Mouse (Mus musculus): ENCODE measurements around the gene Cercam. TPM values are rescaled to one million over a fixed set of nuclear protein-coding genes. Genes with fewer than 3 reads are reported as not detected.
"Not testable (repeated sequence)": the region's sequence is repeated elsewhere in the genome, so short reads cannot be mapped to it uniquely, and the experiment has no call there.

The Cercam gene
- total RNA-seq, 2 experiments from 2014 or later, result 4.5 to 15.2 TPM

DNA sequence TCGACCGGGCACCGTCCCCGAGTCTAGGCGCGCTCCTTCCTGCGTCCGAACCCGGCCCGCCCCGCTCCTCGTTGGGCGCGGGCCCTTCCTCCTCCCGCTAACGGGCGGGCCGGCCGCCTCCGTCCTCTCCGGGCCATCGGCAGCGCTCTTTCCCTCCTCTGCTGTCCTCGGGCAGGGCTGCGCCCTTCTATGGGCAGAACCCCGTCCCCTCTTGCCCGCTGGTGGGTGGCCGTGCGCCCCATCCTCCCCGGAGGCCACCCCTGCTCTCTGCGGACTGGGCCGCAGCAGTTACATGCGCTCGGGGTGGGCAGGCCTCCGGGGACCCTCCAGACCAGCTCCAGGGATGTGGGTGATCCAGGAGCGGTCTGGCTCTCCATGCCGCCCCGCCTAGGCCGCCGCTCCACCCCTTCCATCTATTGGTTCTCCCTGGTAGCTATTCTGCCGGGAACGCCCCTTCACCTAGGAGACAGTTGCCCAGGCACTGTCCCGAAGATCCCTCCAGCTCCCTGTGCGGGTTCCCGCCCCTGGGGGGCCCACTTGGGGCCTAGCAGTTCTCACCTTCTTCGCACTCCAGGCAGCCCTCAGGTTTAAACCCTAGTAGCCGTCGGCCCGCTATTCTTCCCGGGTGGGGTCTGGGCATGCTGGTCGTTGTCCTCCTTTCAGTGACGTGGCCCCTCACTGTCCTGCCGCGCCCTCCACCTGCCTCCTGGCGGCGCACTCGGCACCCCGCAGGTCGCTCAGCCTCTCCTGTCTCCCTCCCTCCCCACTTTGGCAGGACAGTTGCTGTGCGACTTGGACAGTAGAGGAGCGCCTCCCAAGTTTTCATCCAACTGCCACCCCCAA, 21.2 kb downstream of the Cercam start:
- ATAC-seq (replicated peaks; ENCODE audit: poor library complexity, severe bottlenecking), result peak; percentile 68

DNA sequence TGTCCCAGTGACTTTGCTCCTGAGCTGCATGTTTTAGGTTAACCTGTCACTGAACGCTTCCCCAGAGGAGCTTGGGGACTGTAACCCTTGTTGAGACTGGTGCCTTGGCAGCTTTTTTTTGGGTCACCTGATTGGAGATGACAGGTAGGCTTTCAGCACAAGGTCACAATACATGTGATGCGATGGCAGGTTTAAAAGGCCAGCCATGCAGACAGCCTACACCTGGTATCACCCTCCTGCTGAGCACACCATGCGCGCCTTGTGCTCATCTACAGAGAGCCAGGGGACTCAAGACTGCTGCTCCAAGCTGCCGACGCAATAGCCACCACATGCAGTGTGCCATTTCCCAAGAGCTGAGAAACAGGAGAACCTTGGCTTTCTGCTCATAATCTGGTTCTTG, 22.8 kb downstream of the Cercam start:
- no peak for ATAC-seq (replicated peaks; ENCODE audit: poor library complexity, severe bottlenecking)

DNA sequence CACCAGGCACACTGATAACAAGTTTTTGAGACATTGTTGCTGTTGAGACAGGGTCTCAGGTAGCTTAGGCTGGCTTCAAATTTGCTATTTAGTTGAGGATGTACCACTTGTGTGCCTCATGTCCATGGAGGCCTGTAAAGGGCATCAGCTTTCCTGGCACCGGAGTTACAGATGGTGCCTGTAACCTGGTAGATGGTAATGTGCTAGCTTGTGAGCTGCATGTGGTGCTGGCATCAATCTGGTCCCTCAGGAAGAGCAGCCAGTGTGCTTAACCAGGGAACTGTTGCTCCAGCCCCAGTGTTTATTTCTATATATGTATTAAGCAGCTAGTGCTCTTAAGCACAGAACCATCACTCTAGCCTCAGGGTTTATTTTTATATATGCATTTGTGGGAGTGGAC, 27.1 kb downstream of the Cercam start:
- ATAC-seq (replicated peaks; ENCODE audit: poor library complexity, severe bottlenecking), result no peak

DNA sequence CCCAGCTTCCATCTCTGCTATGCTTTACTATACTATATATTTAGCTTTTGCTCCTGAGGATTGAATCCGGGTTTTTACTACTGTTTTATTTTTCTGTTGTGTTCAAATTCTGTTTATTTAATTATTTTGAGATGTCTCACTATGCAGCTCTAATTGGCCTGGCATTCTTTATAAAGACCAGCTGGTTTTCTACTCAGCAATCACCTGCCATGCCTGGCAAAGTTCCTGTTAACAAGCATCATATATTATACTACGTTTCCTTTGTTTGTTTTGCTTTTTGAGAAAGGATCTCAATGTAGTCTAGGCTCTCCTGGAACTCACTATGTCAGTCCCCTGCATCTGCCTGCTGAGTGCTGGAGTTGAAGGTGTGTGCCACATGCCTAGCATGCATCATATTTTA, 28.4 kb downstream of the Cercam start:
- no peak for ATAC-seq (replicated peaks; ENCODE audit: poor library complexity, severe bottlenecking)

DNA sequence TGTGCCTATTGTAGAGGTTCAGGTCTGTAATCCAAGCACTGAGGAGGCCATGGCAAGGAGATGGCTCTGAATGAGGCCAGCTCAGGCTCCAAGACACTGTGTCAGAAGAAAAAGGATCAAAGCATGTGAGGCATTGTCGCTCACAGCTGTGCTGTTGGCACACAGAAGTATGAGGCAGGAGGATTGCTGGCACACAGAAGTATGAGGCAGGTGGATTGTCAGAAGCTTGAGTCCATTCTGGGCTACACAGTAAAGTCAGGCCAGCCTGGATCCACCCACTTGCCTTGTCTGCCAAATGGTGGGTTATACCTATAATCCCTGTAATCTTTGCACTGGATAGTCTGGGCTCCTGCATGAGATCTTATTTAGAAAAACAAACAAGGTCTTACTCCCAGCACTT, 29.1 kb downstream of the Cercam start:
- no peak for ATAC-seq (replicated peaks; ENCODE audit: poor library complexity, severe bottlenecking)

DNA sequence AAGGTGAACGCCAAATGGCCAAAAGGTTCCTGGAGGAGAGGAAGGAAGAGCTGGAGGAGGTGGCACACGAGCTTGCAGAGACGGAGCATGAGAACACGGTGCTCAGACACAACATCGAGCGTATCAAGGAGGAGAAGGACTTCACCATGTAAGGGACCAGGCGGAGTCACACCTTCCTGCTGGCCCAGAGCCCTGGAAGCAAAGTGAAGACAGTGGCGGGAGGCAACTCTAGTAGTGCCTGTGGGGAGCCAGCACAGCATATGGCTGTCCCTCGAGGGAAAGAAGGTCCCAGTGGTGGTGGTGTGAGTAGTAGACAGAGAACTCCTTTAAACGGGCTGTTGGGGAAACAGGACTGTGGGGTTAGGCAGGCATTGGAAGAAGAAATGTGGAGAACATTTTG, 33.2 kb downstream of the Cercam start:
- no peak for ATAC-seq (replicated peaks; ENCODE audit: poor library complexity, severe bottlenecking)

DNA sequence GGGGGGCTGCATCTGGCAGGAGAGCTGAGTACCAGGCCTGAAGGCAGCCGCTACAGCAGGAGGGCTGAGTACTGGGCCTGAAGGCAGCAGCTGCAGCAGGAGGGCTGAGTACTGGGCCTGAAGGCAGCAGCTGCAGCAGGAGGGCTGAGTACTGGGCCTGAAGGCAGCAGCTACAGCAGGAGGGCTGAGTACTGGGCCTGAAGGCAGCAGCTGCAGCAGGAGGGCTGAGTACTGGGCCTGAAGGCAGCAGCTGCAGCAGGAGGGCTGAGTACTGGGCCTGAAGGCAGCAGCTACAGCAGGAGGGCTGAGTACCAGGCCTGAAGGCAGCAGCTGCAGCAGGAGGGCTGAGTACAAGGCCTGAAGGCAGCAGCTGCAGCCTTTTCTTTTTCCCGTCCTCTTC, 39.2 kb downstream of the Cercam start:
- ATAC-seq (replicated peaks; ENCODE audit: poor library complexity, severe bottlenecking), result not testable (repeated sequence)

DNA sequence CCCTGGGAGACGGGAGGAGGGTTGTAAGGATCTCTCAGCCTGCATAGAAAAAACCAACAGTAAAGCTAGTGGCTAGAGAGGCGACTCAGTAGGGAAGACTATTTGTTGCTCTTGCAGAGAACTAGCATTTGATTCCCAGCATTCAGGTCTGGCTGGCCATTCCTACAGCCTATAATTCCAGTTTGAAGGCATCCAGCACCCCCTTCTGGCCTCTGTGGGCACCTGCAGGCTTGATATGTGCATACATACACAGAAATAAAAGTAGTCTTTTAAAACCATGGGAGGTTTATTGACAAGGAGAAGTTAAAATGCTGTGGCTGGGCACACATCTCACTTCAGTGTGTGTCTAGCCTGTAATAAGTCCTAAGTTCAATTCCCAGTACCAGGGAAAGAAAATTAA, 41.1 kb downstream of the Cercam start:
- peak; percentile 27; the same call in 1 of the 2 replicates for ATAC-seq (replicated peaks; ENCODE audit: poor library complexity, severe bottlenecking)

DNA sequence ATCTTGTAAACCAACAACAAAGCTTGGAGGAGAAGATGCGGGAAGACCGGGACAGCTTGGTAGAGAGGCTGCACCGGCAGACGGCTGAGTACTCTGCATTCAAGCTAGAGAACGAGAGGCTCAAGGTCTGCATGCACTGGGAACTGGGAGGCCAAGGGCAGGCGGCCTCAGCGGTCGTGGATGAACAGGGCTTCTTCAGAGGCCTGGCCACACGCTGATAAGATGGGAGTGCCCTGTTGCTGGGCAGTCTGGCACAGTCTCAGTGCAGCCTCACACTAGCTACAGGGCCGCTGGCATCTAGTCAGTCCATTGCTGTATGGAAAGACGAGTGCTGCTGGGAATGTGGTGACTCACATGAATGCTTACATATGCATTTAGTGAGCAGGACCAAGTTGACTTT, 48.7 kb downstream of the Cercam start:
- ATAC-seq (replicated peaks; ENCODE audit: poor library complexity, severe bottlenecking), result no peak

DNA sequence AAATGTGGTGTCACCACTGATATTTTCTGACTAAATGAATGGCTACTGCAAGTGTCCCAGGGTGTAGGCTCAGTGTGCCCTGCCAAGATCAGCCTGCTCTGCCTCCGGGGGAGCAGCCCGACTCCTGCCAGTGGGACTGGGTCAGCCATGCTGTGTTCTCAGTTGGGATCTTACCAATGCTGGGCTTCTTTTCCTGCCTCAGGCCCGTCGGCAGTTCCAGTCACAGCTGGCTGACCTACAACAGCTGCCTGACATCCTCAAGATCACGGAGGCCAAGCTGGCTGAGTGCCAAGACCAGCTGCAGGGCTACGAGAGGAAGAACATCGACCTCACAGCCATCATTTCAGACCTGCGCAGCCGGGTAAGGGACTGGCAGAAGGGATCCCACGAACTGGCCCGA, 53.0 kb downstream of the Cercam start:
- ATAC-seq (replicated peaks; ENCODE audit: poor library complexity, severe bottlenecking), result no peak

DNA sequence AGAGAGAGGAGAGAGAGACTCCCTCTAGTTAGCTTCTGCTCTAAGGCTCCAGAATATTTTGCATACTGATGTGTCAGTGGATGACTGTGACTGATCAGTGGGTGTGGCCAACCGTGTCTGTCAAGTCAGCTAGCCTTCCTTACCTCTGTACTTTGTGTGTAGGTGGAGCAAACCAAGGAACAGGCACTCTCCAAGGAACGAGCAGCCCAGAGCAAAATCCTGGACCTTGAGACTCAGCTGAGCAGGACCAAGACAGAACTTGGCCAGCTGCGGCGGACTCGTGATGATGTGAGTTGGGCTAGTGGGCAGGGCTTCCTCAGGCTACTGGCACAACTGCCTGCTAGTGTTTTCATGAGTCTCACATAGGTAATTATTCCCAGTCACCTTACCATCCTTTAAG, 57.6 kb downstream of the Cercam start:
- no peak for ATAC-seq (replicated peaks; ENCODE audit: poor library complexity, severe bottlenecking)

DNA sequence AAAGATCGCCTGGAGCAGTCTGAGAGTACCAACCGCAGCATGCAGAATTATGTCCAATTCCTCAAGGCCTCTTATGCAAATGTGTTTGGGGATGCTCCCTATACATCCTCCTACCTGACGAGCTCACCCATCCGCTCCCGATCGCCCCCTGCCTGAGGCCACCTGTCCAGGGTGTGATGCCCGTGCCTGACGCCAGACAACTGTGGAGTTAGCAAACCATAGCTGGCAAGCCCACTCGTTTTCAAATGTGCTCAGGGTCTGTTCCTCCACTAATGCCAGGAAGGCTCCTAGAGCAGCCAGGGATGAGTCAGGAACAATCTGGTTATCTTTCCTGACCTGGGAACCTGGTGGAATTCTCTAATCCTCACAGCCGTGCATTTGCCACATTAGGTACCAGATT, 61.5 kb downstream of the Cercam start:
- no peak for ATAC-seq (replicated peaks; ENCODE audit: poor library complexity, severe bottlenecking)

DNA sequence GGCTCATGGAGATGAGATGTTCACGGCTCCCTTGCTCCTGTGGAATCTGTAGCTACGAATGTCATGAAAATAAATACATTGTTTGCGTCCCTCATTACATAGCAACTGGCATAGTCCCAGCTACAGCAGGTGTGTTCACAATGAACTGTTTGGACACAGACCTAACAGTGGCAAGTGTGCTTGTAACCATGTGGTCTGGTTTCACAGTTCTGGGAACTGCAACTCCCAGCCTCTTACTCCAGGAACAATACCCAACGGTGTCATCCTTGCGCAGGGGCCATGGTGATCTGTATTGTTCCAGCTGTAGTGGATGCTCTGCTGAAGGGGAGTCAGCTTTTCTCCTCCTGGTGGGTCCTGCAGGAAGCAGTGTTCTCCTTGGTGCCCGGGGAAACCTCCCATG, 62.2 kb downstream of the Cercam start:
- no peak for ATAC-seq (replicated peaks; ENCODE audit: poor library complexity, severe bottlenecking)

Other genes with a start within 250 kb of the Cercam start
- 29.6 and 31.9 TPM in 2 replicates for gene Rapgef1, start 249.4 kb upstream of the Cercam start, total RNA-seq (2014; fragmentation: Nextera tagmentation)
- 16.7 and 21.9 TPM in 2 replicates for gene Rapgef1, start 249.4 kb upstream of the Cercam start, total RNA-seq (2017)
- gene Gm13420, start 117.5 kb upstream of the Cercam start, total RNA-seq (2014; fragmentation: Nextera tagmentation), result not detected in 2 replicates
- gene Gm13420, start 117.5 kb upstream of the Cercam start, total RNA-seq (2017), result not detected in 2 replicates
- not detected in 2 replicates for gene Gm13547, start 109.9 kb upstream of the Cercam start, total RNA-seq (2014; fragmentation: Nextera tagmentation)
- not detected in 2 replicates for gene Gm13547, start 109.9 kb upstream of the Cercam start, total RNA-seq (2017)
- gene Coq4, start 81.7 kb upstream of the Cercam start, total RNA-seq (2014; fragmentation: Nextera tagmentation), result 14.8 and 18.2 TPM in 2 replicates
- 7.2 and 7.4 TPM in 2 replicates for gene Coq4, start 81.7 kb upstream of the Cercam start, total RNA-seq (2017)
- 31.4 and 39.4 TPM in 2 replicates for gene Trub2, start 80.7 kb upstream of the Cercam start, total RNA-seq (2014; fragmentation: Nextera tagmentation)
- 28.2 and 64.7 TPM in 2 replicates for gene Trub2, start 80.7 kb upstream of the Cercam start, total RNA-seq (2017)
- 5.1 and 6.8 TPM in 2 replicates for gene Slc27a4, start 66.5 kb upstream of the Cercam start, total RNA-seq (2014; fragmentation: Nextera tagmentation)
- 6.3 and 6.6 TPM in 2 replicates for gene Slc27a4, start 66.5 kb upstream of the Cercam start, total RNA-seq (2017)
- 17.0 and 24.9 TPM in 2 replicates for gene Urm1, start 49.1 kb upstream of the Cercam start, total RNA-seq (2014; fragmentation: Nextera tagmentation)
- gene Urm1, start 49.1 kb upstream of the Cercam start, total RNA-seq (2017), result 17.8 and 21.1 TPM in 2 replicates
- 56.8 and 92.7 TPM in 2 replicates for gene Odf2, start 20.1 kb downstream of the Cercam start, total RNA-seq (2014; fragmentation: Nextera tagmentation)
- 96.9 and 104 TPM in 2 replicates for gene Odf2, start 20.1 kb downstream of the Cercam start, total RNA-seq (2017)
- gene Gle1, start 66.3 kb downstream of the Cercam start, total RNA-seq (2014; fragmentation: Nextera tagmentation), result 36.5 and 38.7 TPM in 2 replicates
- 89.0 and 139 TPM in 2 replicates for gene Gle1, start 66.3 kb downstream of the Cercam start, total RNA-seq (2017)
- 63.5 and 99.0 TPM in 2 replicates for gene Sptan1, start 96.4 kb downstream of the Cercam start, total RNA-seq (2014; fragmentation: Nextera tagmentation)
- gene Sptan1, start 96.4 kb downstream of the Cercam start, total RNA-seq (2017), result 118 and 129 TPM in 2 replicates
- 21.9 and 23.1 TPM in 2 replicates for gene Wdr34, start 179.7 kb downstream of the Cercam start, total RNA-seq (2014; fragmentation: Nextera tagmentation)
- gene Wdr34, start 179.7 kb downstream of the Cercam start, total RNA-seq (2017), result 11.5 and 14.1 TPM in 2 replicates
- 415 and 437 TPM in 2 replicates for gene Set, start 188.2 kb downstream of the Cercam start, total RNA-seq (2014; fragmentation: Nextera tagmentation)
- gene Set, start 188.2 kb downstream of the Cercam start, total RNA-seq (2017), result 2,035 and 2,054 TPM in 2 replicates
- 10.1 and 13.1 TPM in 2 replicates for gene Pkn3, start 208.5 kb downstream of the Cercam start, total RNA-seq (2014; fragmentation: Nextera tagmentation)
- 4.6 and 14.9 TPM in 2 replicates for gene Pkn3, start 208.5 kb downstream of the Cercam start, total RNA-seq (2017)
- gene Zdhhc12, start 224.5 kb downstream of the Cercam start, total RNA-seq (2014; fragmentation: Nextera tagmentation), result 21.5 and 24.1 TPM in 2 replicates
- gene Zdhhc12, start 224.5 kb downstream of the Cercam start, total RNA-seq (2017), result 11.0 and 20.7 TPM in 2 replicates

Measured in granulocyte monocyte progenitor cell, adult 5-6 weeks (primary cell).